Mouse (Mus musculus) cortical plate, adult 2 months (tissue): ENCODE data around the gene Lsamp.

Source experiments
- CTCF ChIP-seq: fragments of 200-500 bp; IDR thresholded peaks from 2 replicates; pipeline ENCODE4 v1.5.1; 2011; ENCODE audit warnings: mild to moderate bottlenecking, control low read depth, low read length; ENCODE audit not compliant: insufficient read depth; ENCODE audit errors: extremely low read depth
- POLR2A ChIP-seq: fragments of 200-500 bp; IDR thresholded peaks from 2 replicates; pipeline ENCODE4 v1.6.1; 2011; ENCODE audit warnings: mild to moderate bottlenecking, low read length, control low read depth; ENCODE audit not compliant: insufficient read depth; ENCODE audit errors: extremely low read depth

DNA sequence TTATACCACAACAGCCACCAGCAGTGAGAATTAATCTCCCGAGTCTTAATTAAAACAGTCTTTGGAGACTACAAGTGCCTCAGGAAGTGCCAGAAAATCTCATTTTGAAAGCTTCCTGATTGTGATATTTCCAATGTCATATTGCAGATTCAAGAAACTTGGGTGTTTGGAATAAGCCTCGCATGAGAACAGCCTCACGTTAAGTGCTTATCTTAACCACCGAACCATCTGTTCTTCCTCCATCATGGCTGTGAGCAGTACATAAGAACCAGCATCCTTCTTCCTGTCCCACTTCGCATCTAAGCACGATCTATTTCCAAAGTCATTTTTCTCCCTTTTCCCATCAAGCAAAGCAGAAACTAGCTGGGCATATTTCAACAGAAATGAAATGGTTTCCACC is 1780.1 kb downstream of the Lsamp start:
- no peak for TF ChIP-seq POLR2A
- TF ChIP-seq CTCF, result no peak
